Mouse (Mus musculus) megakaryocyte, embryonic 14.5 days (primary cell): ENCODE data around the gene Mindy4.

Experiments used
- FLI1 ChIP-seq: IDR thresholded peaks from 2 replicates; pipeline ENCODE4 v1.6.1; 2012; ENCODE audit warnings: low read length, inconsistent platforms, mixed read lengths
- GATA1 ChIP-seq: IDR thresholded peaks from 3 replicates; pipeline ENCODE4 v1.6.1; 2012; ENCODE audit warnings: mixed read lengths, low read length, inconsistent platforms, borderline replicate concordance

DNA sequence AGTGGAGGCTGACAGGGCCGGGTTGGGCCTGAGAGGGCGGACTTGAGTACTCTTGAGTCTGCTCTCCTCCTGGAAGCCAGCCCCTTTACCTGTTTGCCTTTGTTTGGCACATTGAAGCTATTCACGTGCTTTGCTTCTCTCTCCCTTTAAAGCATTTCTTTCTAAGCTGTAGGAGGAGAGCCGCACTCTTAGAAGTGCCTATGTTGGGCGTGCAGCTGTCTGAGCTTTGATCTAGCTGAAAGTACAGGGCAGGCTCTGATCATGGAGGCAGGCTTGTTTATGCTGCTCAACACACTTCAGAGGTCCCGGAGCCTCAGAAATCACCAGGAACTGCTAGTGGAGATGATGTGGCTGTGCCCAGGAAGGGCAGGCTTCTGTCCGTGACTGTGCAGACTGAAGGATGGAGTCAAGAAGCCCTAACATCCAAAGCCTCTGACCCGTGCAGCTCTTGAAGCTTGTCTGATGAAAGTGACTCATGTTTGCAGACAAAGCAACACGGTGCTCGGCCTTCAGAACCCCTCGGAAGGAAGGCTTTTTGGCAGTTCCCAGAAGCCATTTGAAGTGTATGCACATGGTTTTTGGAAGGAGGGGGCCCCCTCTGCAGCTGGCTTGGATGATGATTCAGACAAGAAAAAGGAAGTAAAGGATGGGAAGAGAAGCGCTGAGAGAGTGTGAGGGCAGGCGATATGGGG lies 53.5 kb downstream of the Mindy4 start:
- no peak for TF ChIP-seq GATA1
- no peak for TF ChIP-seq FLI1
